In genomic region chr13:100650550-100651438, GRCm38 (mm10) we compare ENCODE assay signal across 1 mouse cellular context.
TF ChIP-seq lines count a peak whose summit lies in the region.

Gene Ak6 (plus strand): TSS chr13:100650979.
Gene Rad17 (minus strand): TSS chr13:100651051.

TF ChIP-seq in CH12.LX, 34 proteins besides CTCF, POLR2A, EP300 and RAD21 (continued from another document):
- TF ChIP-seq TCF12 (IDR thresholded peaks at IDR 0.05; ENCODE audit: low read depth, low read length) (peak; percentile 56; the same call in 1 of the 2 replicates), ELF1 (IDR thresholded peaks at IDR 0.05; ENCODE audit: low read depth, low read length) (peak; percentile 82), ZMIZ1 (IDR thresholded peaks at IDR 0.05; ENCODE audit: low read depth, low read length) (peak; percentile 58; the same call in 1 of the 2 replicates), GABPA (IDR thresholded peaks at IDR 0.05; ENCODE audit: insufficient replicate concordance, low read depth, low read length) (peak; percentile 16; the same call in 1 of the 2 replicates), PAX5 (IDR thresholded peaks at IDR 0.05; ENCODE audit: low read length) (no peak), RCOR1 (conservative IDR thresholded peaks at IDR 0.05; ENCODE audit: low read depth, low read length) (no peak), ZC3H11A (IDR thresholded peaks at IDR 0.05; ENCODE audit: low read depth, low read length) (no peak), JUN (IDR thresholded peaks at IDR 0.05; ENCODE audit: insufficient read depth, low read depth, low read length) (no peak), ETS1 (conservative IDR thresholded peaks at IDR 0.05; ENCODE audit: low read depth, low read length) (no peak; the same call in 1 of the 2 replicates), NELFE (IDR thresholded peaks at IDR 0.05; ENCODE audit: low read depth, low read length) (peak; percentile 62), ZKSCAN1 (IDR thresholded peaks at IDR 0.05; ENCODE audit: borderline replicate concordance, low read depth, low read length) (no peak), TBP (conservative IDR thresholded peaks at IDR 0.05; ENCODE audit: low read depth, low read length) (no peak), CHD1 (IDR thresholded peaks at IDR 0.05; ENCODE audit: low read depth, low read length) (no peak), SIN3A (IDR thresholded peaks at IDR 0.05; ENCODE audit: low read length) (peak; percentile 62), JUND (conservative IDR thresholded peaks at IDR 0.05; ENCODE audit: low read depth, low read length) (no peak), MAZ (IDR thresholded peaks at IDR 0.05; ENCODE audit: low read depth, low read length) (peak; percentile 100), USF2 (conservative IDR thresholded peaks at IDR 0.05; ENCODE audit: low read depth, low read length) (no peak), MAFK (IDR thresholded peaks at IDR 0.05; ENCODE audit: insufficient replicate concordance, low read length) (no peak), SMC3 (IDR thresholded peaks at IDR 0.05; ENCODE audit: low read depth, low read length) (no peak), CHD2 (IDR thresholded peaks at IDR 0.05; ENCODE audit: low read length) (no peak), UBTF (IDR thresholded peaks at IDR 0.05; ENCODE audit: low read depth, low read length) (peak; percentile 86), POLR2AphosphoS2 (IDR thresholded peaks at IDR 0.05; ENCODE audit: low read depth, low read length) (no peak), E2F4 (IDR thresholded peaks at IDR 0.05; ENCODE audit: insufficient replicate concordance, low read depth, low read length) (no peak), USF1 (IDR thresholded peaks at IDR 0.05; ENCODE audit: low read depth, low read length) (no peak), MAX (IDR thresholded peaks at IDR 0.05; ENCODE audit: low read length) (peak; percentile 99), BHLHE40 (IDR thresholded peaks at IDR 0.05; ENCODE audit: low read depth, low read length) (peak; percentile 60), MYC (IDR thresholded peaks at IDR 0.05; ENCODE audit: low read depth, low read length) (no peak), IRF4 (IDR thresholded peaks at IDR 0.05; ENCODE audit: low read depth, low read length) (peak; percentile 73), MEF2A (IDR thresholded peaks at IDR 0.05; ENCODE audit: borderline replicate concordance, low read depth, low read length) (peak; percentile 49; the same call in 1 of the 2 replicates), ZNF384 (IDR thresholded peaks at IDR 0.05; ENCODE audit: low read depth, low read length) (no peak)
